Mouse (Mus musculus) retina, embryonic 14.5 days (tissue): ENCODE results near the gene Matn3.

Experiments
- DNase-seq: peaks from one replicate; pipeline ENCODE4 v3.0.0-alpha.2; 2015; ENCODE audit warnings: low spot score

Gene Matn3

GRCm38 (mm10) chr12:8936210-8936609 lies 11.5 kb upstream of the Matn3 start:
- DNase-seq = peak; percentile 28

- no peak for DNase-seq
These were observed 8.2 kb upstream of the Matn3 start for GRCm38 (mm10) chr12:8939490-8939889.

- no peak for DNase-seq
These were observed 7.4 kb upstream of the Matn3 start for GRCm38 (mm10) chr12:8940011-8941005.

GRCm38 (mm10) chr12:8941131-8941615 lies 6.6 kb upstream of the Matn3 start:
- no peak for DNase-seq

GRCm38 (mm10) chr12:8941699-8942392 lies 5.9 kb upstream of the Matn3 start:
- DNase-seq = no peak

- no peak for DNase-seq
These were observed 566 bp upstream of the Matn3 start for GRCm38 (mm10) chr12:8947163-8947562.

- no peak for DNase-seq
These were observed 5.4 kb downstream of the Matn3 start for GRCm38 (mm10) chr12:8953136-8953535.

- DNase-seq = no peak
These were observed 6.4 kb downstream of the Matn3 start for GRCm38 (mm10) chr12:8954161-8954561.

GRCm38 (mm10) chr12:8961607-8962316 lies 14.0 kb downstream of the Matn3 start:
- DNase-seq = peak; percentile 74

GRCm38 (mm10) chr12:8969828-8970227 lies 22.1 kb downstream of the Matn3 start:
- peak; percentile 61 for DNase-seq

GRCm38 (mm10) chr12:8973820-8974465 lies 26.2 kb downstream of the Matn3 start, which contains the start of gene Wdr35:
Gene Wdr35, plus strand, starts transcription at chr12:8973892.
- peak; percentile 92 for DNase-seq

- DNase-seq = no peak
These were observed 27.3 kb downstream of the Matn3 start for GRCm38 (mm10) chr12:8975076-8975475.

GRCm38 (mm10) chr12:8993231-8993630 lies 45.5 kb downstream of the Matn3 start:
- no peak for DNase-seq

- no peak for DNase-seq
These were observed 50.6 kb downstream of the Matn3 start for GRCm38 (mm10) chr12:8998318-8998717.

GRCm38 (mm10) chr12:9002038-9002648 lies 54.4 kb downstream of the Matn3 start:
- DNase-seq = peak; percentile 95

GRCm38 (mm10) chr12:9007146-9007545 lies 59.4 kb downstream of the Matn3 start:
- no peak for DNase-seq

GRCm38 (mm10) chr12:9007811-9008210 lies 60.1 kb downstream of the Matn3 start:
- no peak for DNase-seq

- DNase-seq = no peak
These were observed 62.6 kb downstream of the Matn3 start for GRCm38 (mm10) chr12:9010311-9010710.

GRCm38 (mm10) chr12:9016376-9016775 lies 68.6 kb downstream of the Matn3 start:
- no peak for DNase-seq

- DNase-seq = no peak
These were observed 72.7 kb downstream of the Matn3 start for GRCm38 (mm10) chr12:9020431-9020830.

- no peak for DNase-seq
These were observed 73.3 kb downstream of the Matn3 start for GRCm38 (mm10) chr12:9020986-9021385.
